Mouse (Mus musculus): ENCODE data around the gene 6430548M08Rik. TPM values are rescaled to one million over a fixed set of nuclear protein-coding genes. Genes with fewer than 3 reads are reported as not detected.

The 6430548M08Rik gene
- polyA plus RNA-seq, 1 experiment from 2014 or later: 12.5 TPM

- Histone ChIP-seq H3K4me3 (no peak overlapping the region), H3K4me1 (replicated peaks) (peaks cover 79% of the 10 kb centered on the region), H3K27ac (peak overlapping the region; percentile 30; the same call in 1 of the 2 replicates), H3K36me3 (no peaks in the 10 kb centered on the region), H3K27me3 (ENCODE audit: insufficient read depth, poor library complexity, severe bottlenecking) (peaks cover 57% of the 10 kb centered on the region), H3K9me3 (no peaks in the 10 kb centered on the region)
- 47% methylated on average over 7 of the region's 7 CpGs for WGBS
- peak; percentile 45 for DNase-seq (ENCODE audit: low spot score)
These were observed 66.6 kb downstream of the 6430548M08Rik start for GRCm38 (mm10) chr8:120180445-120180970.

DNA sequence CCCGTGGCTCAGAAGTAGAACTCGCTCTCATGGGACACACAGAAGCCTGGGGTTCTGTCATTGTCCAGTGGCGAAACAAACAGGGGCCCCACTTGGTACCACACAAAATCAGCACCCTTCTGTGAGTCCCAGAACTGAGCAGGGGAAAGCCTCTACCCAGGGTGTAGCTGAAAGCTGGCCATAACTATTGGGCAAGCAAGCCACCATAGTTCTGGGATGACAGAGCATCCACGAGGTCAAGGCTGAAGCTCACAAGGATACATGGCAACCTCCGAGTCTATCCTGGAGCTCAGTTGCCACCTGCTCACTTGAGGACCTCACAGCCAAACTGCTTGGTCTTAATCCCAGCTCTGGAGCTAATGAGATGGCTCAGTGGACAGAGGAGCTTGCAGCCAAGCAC, 67.3 kb downstream of the 6430548M08Rik start:
- 0 out of 2 replicates have a peak overlapping the region, but pooled peaks have one; percentile 30 for H3K27ac ChIP-seq
- peaks cover 79% of the 10 kb centered on the region for H3K4me1 ChIP-seq (replicated peaks)

GRCm38 (mm10) chr8:120181861-120182414, 68.0 kb downstream of the 6430548M08Rik start:
- WGBS: 78% methylated on average over 4 of the region's 4 CpGs
- no peak for DNase-seq (ENCODE audit: low spot score)
- Histone ChIP-seq H3K4me3 (no peak overlapping the region), H3K27ac (no peak overlapping the region), H3K9me3 (no peaks in the 10 kb centered on the region), H3K36me3 (no peaks in the 10 kb centered on the region), H3K4me1 (replicated peaks) (peaks cover 79% of the 10 kb centered on the region), H3K27me3 (ENCODE audit: insufficient read depth, poor library complexity, severe bottlenecking) (peaks cover 49% of the 10 kb centered on the region)

More for the DNA sequence above, 67.3 kb downstream of the 6430548M08Rik start:
- Histone ChIP-seq H3K4me3 (no peak overlapping the region), H3K9me3 (no peaks in the 10 kb centered on the region), H3K27me3 (ENCODE audit: insufficient read depth, poor library complexity, severe bottlenecking) (peaks cover 55% of the 10 kb centered on the region), H3K36me3 (no peaks in the 10 kb centered on the region)
- WGBS: 85% methylated on average over 5 of the region's 5 CpGs
- DNase-seq (ENCODE audit: low spot score): no peak

GRCm38 (mm10) chr8:120184366-120184765, 70.4 kb downstream of the 6430548M08Rik start:
- H3K27me3 ChIP-seq (ENCODE audit: insufficient read depth, poor library complexity, severe bottlenecking): peaks cover 37% of the 10 kb centered on the region
- H3K36me3 ChIP-seq: no peaks in the 10 kb centered on the region
- 39% methylated on average over 9 of the region's 9 CpGs for WGBS
- H3K4me3 ChIP-seq: no peak overlapping the region
- peaks cover 62% of the 10 kb centered on the region for H3K4me1 ChIP-seq (replicated peaks)
- DNase-seq (ENCODE audit: low spot score): no peak
- H3K9me3 ChIP-seq: no peaks in the 10 kb centered on the region
- peak overlapping the region; percentile 87 for H3K27ac ChIP-seq

- H3K36me3 ChIP-seq: no peaks in the 10 kb centered on the region
- peaks cover 41% of the 10 kb centered on the region for H3K27me3 ChIP-seq (ENCODE audit: insufficient read depth, poor library complexity, severe bottlenecking)
- peak; percentile 48 for DNase-seq (ENCODE audit: low spot score)
- peak overlapping the region; percentile 87 for H3K27ac ChIP-seq
- no peaks in the 10 kb centered on the region for H3K9me3 ChIP-seq
- H3K4me3 ChIP-seq: peak overlapping the region; percentile 27
- H3K4me1 ChIP-seq (replicated peaks): peaks cover 59% of the 10 kb centered on the region
- 38% methylated on average over 17 of the region's 17 CpGs for WGBS
These were observed 71.2 kb downstream of the 6430548M08Rik start for GRCm38 (mm10) chr8:120184850-120185792.

- Histone ChIP-seq H3K36me3 (no peaks in the 10 kb centered on the region), H3K4me3 (no peak overlapping the region), H3K27ac (peak overlapping the region; percentile 87), H3K4me1 (replicated peaks) (peaks cover 61% of the 10 kb centered on the region), H3K9me3 (no peaks in the 10 kb centered on the region), H3K27me3 (ENCODE audit: insufficient read depth, poor library complexity, severe bottlenecking) (peaks cover 35% of the 10 kb centered on the region)
- WGBS: 58% methylated on average over 8 of the region's 8 CpGs
- DNase-seq (ENCODE audit: low spot score): no peak
These were observed 72.5 kb downstream of the 6430548M08Rik start for GRCm38 (mm10) chr8:120186454-120186853.

DNA sequence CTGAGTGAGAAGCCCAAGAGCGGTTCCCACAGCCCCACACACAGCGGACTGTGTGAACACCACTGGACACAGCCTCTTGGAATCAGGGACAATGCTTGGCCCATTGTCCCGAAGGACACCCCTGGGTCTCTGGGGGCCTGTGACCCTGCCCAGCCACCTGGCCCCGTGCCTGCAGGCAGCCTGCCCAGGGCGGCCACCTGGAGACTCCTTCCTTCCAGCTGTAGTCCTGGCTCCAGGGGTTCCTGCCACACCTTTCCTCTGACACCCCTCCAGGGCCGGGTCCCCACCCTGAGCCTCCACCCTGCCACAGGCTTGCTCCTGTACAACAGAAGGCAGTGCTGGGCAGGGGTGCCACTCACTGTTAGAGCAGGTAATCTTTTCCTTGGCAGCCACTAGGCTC, 74.6 kb downstream of the 6430548M08Rik start:
- H3K27me3 ChIP-seq (ENCODE audit: insufficient read depth, poor library complexity, severe bottlenecking): peaks cover 27% of the 10 kb centered on the region
- H3K9me3 ChIP-seq: no peaks in the 10 kb centered on the region
- no peak for DNase-seq (ENCODE audit: low spot score)
- 87% methylated on average over 6 of the region's 6 CpGs for WGBS
- H3K27ac ChIP-seq: 0 out of 2 replicates have a peak overlapping the region, but pooled peaks have one; percentile 36
- H3K36me3 ChIP-seq: no peaks in the 10 kb centered on the region
- H3K4me1 ChIP-seq (replicated peaks): peaks cover 60% of the 10 kb centered on the region
- no peak overlapping the region for H3K4me3 ChIP-seq

GRCm38 (mm10) chr8:120189440-120189839, 75.5 kb downstream of the 6430548M08Rik start:
- 83% methylated on average over 6 of the region's 6 CpGs for WGBS
- H3K27ac ChIP-seq: peak overlapping the region; percentile 41; the same call in 1 of the 2 replicates

DNA sequence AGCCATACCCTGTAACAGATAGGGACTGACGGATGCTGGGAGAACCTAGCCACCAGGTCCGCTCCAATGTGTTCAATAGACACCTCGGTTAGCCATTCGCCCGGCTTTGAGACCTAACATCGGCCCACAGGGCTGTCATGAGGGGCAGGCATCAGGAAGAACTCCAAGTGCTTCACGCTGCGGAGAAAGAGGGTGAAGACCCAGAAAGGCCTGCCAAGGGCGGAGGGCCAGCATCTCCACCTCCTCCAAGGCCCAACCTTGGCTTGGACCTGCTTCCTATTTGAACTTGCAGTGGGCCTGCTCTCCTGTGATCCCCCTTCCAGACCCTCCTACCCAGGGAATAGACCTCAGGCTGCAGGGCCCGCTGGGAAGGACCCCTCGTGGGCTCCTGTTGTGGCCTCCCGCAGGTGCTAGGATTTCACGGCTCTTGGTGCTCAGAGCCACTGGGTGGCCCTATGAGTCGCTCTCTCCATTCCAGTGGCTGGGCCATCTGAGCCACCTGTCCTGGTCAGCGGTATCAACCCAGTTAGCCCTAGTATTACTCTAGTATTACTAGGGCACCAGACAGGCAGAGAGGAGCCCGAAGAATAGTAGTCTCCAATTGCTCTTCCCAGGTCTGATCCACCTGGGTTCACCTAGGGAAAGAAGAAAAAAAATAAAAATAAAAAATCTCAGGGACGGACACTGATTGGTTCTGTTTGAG, 76.3 kb downstream of the 6430548M08Rik start:
- Histone ChIP-seq H3K27ac (peak overlapping the region; percentile 79; the same call in 1 of the 2 replicates), H3K4me1 (replicated peaks) (peaks cover 45% of the 10 kb centered on the region), H3K9me3 (no peaks in the 10 kb centered on the region), H3K36me3 (no peaks in the 10 kb centered on the region), H3K27me3 (ENCODE audit: insufficient read depth, poor library complexity, severe bottlenecking) (peaks cover 14% of the 10 kb centered on the region; the same call in 1 of the 2 replicates), H3K4me3 (no peak overlapping the region)
- 84% methylated on average over 17 of the region's 17 CpGs for WGBS
- DNase-seq (ENCODE audit: low spot score): no peak

More at GRCm38 (mm10) chr8:120189440-120189839, 75.5 kb downstream of the 6430548M08Rik start:
- no peaks in the 10 kb centered on the region for H3K9me3 ChIP-seq
- no peak overlapping the region for H3K4me3 ChIP-seq
- no peak for DNase-seq (ENCODE audit: low spot score)
- no peaks in the 10 kb centered on the region for H3K36me3 ChIP-seq
- peaks cover 53% of the 10 kb centered on the region for H3K4me1 ChIP-seq (replicated peaks)
- peaks cover 21% of the 10 kb centered on the region for H3K27me3 ChIP-seq (ENCODE audit: insufficient read depth, poor library complexity, severe bottlenecking)

- WGBS: 51% methylated on average over 20 of the region's 20 CpGs
- H3K36me3 ChIP-seq: no peaks in the 10 kb centered on the region
- peak overlapping the region; percentile 79 for H3K27ac ChIP-seq
- no peaks in the 10 kb centered on the region for H3K9me3 ChIP-seq
- DNase-seq (ENCODE audit: low spot score): peak; percentile 53
- peaks cover 38% of the 10 kb centered on the region for H3K4me1 ChIP-seq (replicated peaks)
- peak overlapping the region; percentile 32 for H3K4me3 ChIP-seq
- H3K27me3 ChIP-seq (ENCODE audit: insufficient read depth, poor library complexity, severe bottlenecking): peaks cover 9% of the 10 kb centered on the region; the same call in 1 of the 2 replicates
These were observed 77.0 kb downstream of the 6430548M08Rik start for GRCm38 (mm10) chr8:120190810-120191413.

DNA sequence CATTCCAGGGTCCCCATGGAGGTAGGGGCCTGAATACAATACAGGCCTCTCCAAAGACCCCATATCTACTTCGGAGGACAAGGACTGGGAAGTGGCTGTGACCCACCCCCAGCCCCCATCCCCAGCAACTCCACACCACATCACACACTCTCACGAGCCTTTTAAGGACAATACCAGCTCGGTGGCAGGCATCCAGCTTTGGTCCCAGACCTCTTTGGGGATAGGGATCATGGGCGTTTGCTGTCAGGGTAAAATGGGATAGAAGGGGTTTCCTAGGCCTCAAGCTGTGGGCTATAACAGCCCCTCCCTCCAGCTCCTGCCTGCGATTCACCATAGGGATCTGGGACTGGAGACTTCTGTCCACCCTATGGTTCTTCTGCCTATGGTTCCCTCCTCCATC, 77.7 kb downstream of the 6430548M08Rik start:
- no peaks in the 10 kb centered on the region for H3K9me3 ChIP-seq
- H3K27me3 ChIP-seq (ENCODE audit: insufficient read depth, poor library complexity, severe bottlenecking): peaks cover 7% of the 10 kb centered on the region; the same call in 1 of the 2 replicates
- no peaks in the 10 kb centered on the region for H3K36me3 ChIP-seq
- WGBS: 85% methylated on average over 5 of the region's 5 CpGs
- no peak overlapping the region for H3K4me3 ChIP-seq
- H3K27ac ChIP-seq: peak overlapping the region; percentile 79
- DNase-seq (ENCODE audit: low spot score): no peak
- H3K4me1 ChIP-seq (replicated peaks): peaks cover 31% of the 10 kb centered on the region

- DNase-seq (ENCODE audit: low spot score): no peak
- Histone ChIP-seq H3K36me3 (no peaks in the 10 kb centered on the region), H3K27ac (0 out of 2 replicates have a peak overlapping the region, but pooled peaks have one; percentile 17)
These were observed 78.2 kb downstream of the 6430548M08Rik start for GRCm38 (mm10) chr8:120192118-120192517.

More at GRCm38 (mm10) chr8:120192118-120192517, 78.2 kb downstream of the 6430548M08Rik start:
- WGBS: 94% methylated on average over 5 of the region's 5 CpGs
- Histone ChIP-seq H3K4me3 (no peak overlapping the region), H3K9me3 (no peaks in the 10 kb centered on the region), H3K27me3 (ENCODE audit: insufficient read depth, poor library complexity, severe bottlenecking) (peaks cover 7% of the 10 kb centered on the region; the same call in 1 of the 2 replicates), H3K4me1 (replicated peaks) (peaks cover 26% of the 10 kb centered on the region)

All from hindbrain, embryonic 10.5 days (tissue).